Mouse (Mus musculus) adipose tissue, adult 10 weeks (tissue): ENCODE data around the gene Kera. TPM values are rescaled to one million over a fixed set of nuclear protein-coding genes. Genes with fewer than 3 reads are reported as not detected.

Experiments used
- polyA plus RNA-seq: library from polyadenylated mRNA; stranded (reverse); fragments of 350-450 nt; fragmentation: Illumina TruSeq; extraction: RNeasy Lipid Tissue Mini Kit (QIAGEN cat#74804); gene quantifications from one replicate; pipeline ENCODE4 v1.2.3, GENCODE M21; 2014; ENCODE audit warnings: low read depth, low replicate concordance

Gene Kera
- not detected for polyA plus RNA-seq

DNA sequence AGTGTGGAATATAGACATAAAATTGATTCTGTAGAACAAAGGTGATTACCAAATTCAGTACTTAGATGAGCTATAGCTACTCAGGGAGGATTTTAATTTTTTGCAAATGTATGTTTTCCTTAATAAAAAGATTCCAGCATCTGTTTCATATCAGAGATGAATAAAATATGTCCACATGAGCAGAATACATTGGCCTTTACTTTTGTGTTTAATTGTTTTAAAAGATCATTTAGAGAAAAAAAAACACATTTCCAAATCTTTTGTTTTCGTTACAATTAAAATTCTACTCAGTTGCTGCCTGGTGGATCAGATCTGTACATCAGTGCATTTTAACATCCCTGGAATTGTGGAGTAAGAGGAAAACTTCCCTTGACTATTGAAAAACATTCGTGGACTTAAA is at the start of gene Kera:
Kera (plus strand) TSS at position 301 of the 400 bp plus-strand sequence.

DNA sequence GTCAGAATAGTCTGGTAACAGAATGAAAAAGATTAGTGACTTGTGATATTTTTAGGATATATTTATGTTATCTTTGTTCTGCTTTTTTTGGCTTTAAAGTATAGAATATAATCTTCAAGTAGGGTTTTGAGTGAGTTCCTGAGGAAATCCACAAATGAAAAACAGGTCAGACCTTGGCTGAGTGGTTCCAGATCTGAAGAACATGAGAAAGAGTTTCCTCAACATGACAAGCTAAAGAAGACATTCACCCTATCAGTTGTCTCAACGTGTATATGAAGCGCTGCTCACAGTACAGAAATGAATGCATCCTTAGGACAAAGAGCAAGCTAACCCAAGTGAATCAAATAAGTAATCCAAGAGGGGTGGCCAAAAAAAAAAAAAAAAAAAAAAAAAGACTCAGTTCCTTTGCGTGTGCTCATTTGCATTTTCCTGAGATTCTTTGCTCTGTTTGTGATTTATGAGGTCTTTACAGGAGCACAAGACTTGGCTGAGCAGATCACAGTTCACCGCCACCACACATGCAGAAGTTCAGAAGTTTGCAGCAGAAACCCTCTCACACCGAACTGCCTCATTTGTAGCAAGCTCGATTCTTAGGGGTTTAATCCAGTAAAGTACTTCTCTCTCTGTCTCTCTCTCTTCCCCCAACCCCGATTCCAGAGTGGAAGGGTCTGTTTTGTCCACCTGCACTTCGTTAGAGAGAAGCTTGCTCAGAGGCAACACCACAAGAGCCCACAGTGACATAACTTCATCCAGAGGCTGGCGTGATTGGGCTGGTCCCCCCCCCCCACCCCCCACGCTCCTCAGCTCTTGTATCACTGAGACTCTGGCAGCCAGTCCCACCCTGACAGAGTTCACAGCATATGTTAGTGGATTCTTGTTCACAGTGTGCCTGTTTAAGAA is 41.5 kb upstream of the Kera start, which contains the start of gene Lum:
Lum (plus strand) TSS at position 172 of the 900 bp plus-strand sequence.

GRCm38 (mm10) chr10:97643768-97644167 is 37.1 kb downstream of the Kera start, which contains the start of gene Epyc:
Epyc (plus strand) TSS chr10:97644068.

Other genes starting within 250 kb of the Kera start
- 1,068 TPM for gene Dcn, start 127.3 kb upstream of the Kera start, polyA plus RNA-seq
- gene Lum, start 41.8 kb upstream of the Kera start, polyA plus RNA-seq = 61.5 TPM
- 5.0 TPM for gene Epyc, start 37.2 kb downstream of the Kera start, polyA plus RNA-seq
- 5.5 TPM for gene Ccer1, start 86.2 kb downstream of the Kera start, polyA plus RNA-seq
- not detected for gene C030005K15Rik, start 119.9 kb downstream of the Kera start, polyA plus RNA-seq